Mouse (Mus musculus): ENCODE data around the gene Trim63.

DNA sequence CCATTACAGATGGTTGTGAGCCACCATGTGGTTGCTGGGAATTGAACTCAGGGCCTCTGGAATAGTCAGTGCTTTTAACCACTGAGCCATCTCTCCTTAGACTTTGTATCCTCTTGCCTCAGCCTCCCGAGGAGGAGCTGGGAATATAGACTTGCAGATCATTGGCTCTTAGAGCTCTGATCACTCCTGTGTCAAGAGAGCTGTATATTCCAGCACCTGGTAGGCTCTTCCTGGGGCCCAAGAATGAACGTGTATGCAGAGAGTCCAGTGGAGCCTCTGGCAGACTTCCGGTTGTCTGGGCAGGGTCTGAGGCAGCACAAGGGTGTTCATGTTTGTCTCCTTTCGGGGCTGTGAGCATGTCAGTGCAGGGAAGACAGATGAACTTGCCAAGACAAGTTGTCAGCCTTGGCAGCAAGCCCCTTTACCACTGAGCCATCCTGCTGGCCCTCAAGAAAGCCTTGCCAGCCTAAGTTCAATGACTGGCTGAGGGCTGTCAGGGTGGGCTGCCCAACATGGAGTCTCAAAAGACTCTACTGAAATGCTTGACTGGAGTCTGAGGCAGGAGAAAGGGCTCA lies 752 bp upstream of the Trim63 start:
- TF ChIP-seq GATA1 (IDR thresholded peaks at IDR 0.05; ENCODE audit: borderline replicate concordance, low read length) (no peak), FLI1 (IDR thresholded peaks at IDR 0.05; ENCODE audit: low read length) (no peak)
